Mouse (Mus musculus) A20 (cell line): ENCODE measurements around the gene Fgg.

ENCODE experiments used
- DNase-seq: peaks from one replicate; pipeline ENCODE4 v3.0.0-alpha.2; 2011; ENCODE audit warnings: low read depth, low spot score

The Fgg gene

GRCm38 (mm10) chr3:83025475-83026301 lies 18.2 kb downstream of the Fgg start, which contains the start of gene Fga:
Fga (plus strand) TSS chr3:83026076.
- DNase-seq, result no peak

- no peak for DNase-seq
Observed at GRCm38 (mm10) chr3:83027546-83028251, 20.2 kb downstream of the Fgg start.

- no peak for DNase-seq
Observed at GRCm38 (mm10) chr3:83030331-83030730, 22.8 kb downstream of the Fgg start.

- no peak for DNase-seq
Observed at GRCm38 (mm10) chr3:83032746-83033308, 25.3 kb downstream of the Fgg start.

- no peak for DNase-seq
Observed at GRCm38 (mm10) chr3:83033801-83034200, 26.3 kb downstream of the Fgg start.

GRCm38 (mm10) chr3:83038865-83039264 lies 31.3 kb downstream of the Fgg start:
- DNase-seq, result no peak

GRCm38 (mm10) chr3:83039666-83040065 lies 32.1 kb downstream of the Fgg start:
- DNase-seq, result no peak

GRCm38 (mm10) chr3:83042451-83042850 lies 34.9 kb downstream of the Fgg start:
- DNase-seq, result no peak

- no peak for DNase-seq
Observed at GRCm38 (mm10) chr3:83046649-83047048, 39.1 kb downstream of the Fgg start.

GRCm38 (mm10) chr3:83049680-83050079 lies 42.2 kb downstream of the Fgg start, which contains the start of gene Fgb:
Fgb (minus strand) TSS chr3:83049863.
- no peak for DNase-seq

- no peak for DNase-seq
Observed at GRCm38 (mm10) chr3:83050661-83051060, 43.1 kb downstream of the Fgg start.

- no peak for DNase-seq
Observed at GRCm38 (mm10) chr3:83052102-83052501, 44.6 kb downstream of the Fgg start.

GRCm38 (mm10) chr3:83053126-83053525 lies 45.6 kb downstream of the Fgg start:
- no peak for DNase-seq

- DNase-seq, result peak; percentile 80
Observed at GRCm38 (mm10) chr3:83053758-83054157, 46.2 kb downstream of the Fgg start.

GRCm38 (mm10) chr3:83054759-83055158 lies 47.2 kb downstream of the Fgg start:
- DNase-seq, result no peak

- peak; percentile 98 for DNase-seq
Observed at GRCm38 (mm10) chr3:83055281-83056038, 47.9 kb downstream of the Fgg start, which contains the start of gene Plrg1. Plrg1 (plus strand) TSS chr3:83055522.

GRCm38 (mm10) chr3:83057046-83057445 lies 49.5 kb downstream of the Fgg start:
- no peak for DNase-seq
